Mouse (Mus musculus): Measurements from ENCODE around the gene Nxph4. TPM values are rescaled to one million over a fixed set of nuclear protein-coding genes. Genes with fewer than 3 reads are reported as not detected.

Nxph4 gene
- polyA plus RNA-seq, 1 experiment from 2014 or later = 32.1 TPM

- DNase-seq (ENCODE audit: low spot score) (peak; percentile 88), ATAC-seq (peak; percentile 45)
- peaks cover 36% of the 10 kb centered on the region for H3K27me3 ChIP-seq (replicated peaks; ENCODE audit: control insufficient read depth, insufficient read depth, low read length)
- 12% methylated on average over 8 of the region's 8 CpGs for WGBS
- H3K9ac ChIP-seq (ENCODE audit: low read length) = no peak overlapping the region
- no peaks in the 10 kb centered on the region for H3K9me3 ChIP-seq (replicated peaks; ENCODE audit: control insufficient read depth, low read length)
- 0 out of 2 replicates have a peak overlapping the region, but pooled peaks have one; percentile 33 for H3K27ac ChIP-seq (ENCODE audit: low read depth, low read length)
- H3K36me3 ChIP-seq (ENCODE audit: control insufficient read depth, insufficient read depth, low read length) = peaks cover 34% of the 10 kb centered on the region
- H3K4me1 ChIP-seq (ENCODE audit: control insufficient read depth, insufficient read depth, low read length) = peaks cover 34% of the 10 kb centered on the region
- no peak overlapping the region for H3K4me2 ChIP-seq (ENCODE audit: low read length)
- no peak overlapping the region for H3K4me3 ChIP-seq (ENCODE audit: low read depth, low read length)
Observed at GRCm38 (mm10) chr10:127536586-127537314, 2.4 kb upstream of the Nxph4 start.

GRCm38 (mm10) chr10:127534929-127535384 is 598 bp upstream of the Nxph4 start:
- H3K9me3 ChIP-seq (replicated peaks; ENCODE audit: control insufficient read depth, low read length) = no peaks in the 10 kb centered on the region
- H3K4me3 ChIP-seq (ENCODE audit: low read depth, low read length) = peak overlapping the region; percentile 42
- DNase-seq (ENCODE audit: low spot score) (no peak), ATAC-seq (no peak)
- 0% methylated on average over 27 of the region's 30 CpGs for WGBS
- H3K4me1 ChIP-seq (ENCODE audit: control insufficient read depth, insufficient read depth, low read length) = peaks cover 49% of the 10 kb centered on the region
- peak overlapping the region; percentile 70 for H3K9ac ChIP-seq (ENCODE audit: low read length)
- H3K27ac ChIP-seq (ENCODE audit: low read depth, low read length) = 0 out of 2 replicates have a peak overlapping the region, but pooled peaks have one; percentile 33
- H3K4me2 ChIP-seq (ENCODE audit: low read length) = peak overlapping the region; percentile 66
- peaks cover 17% of the 10 kb centered on the region for H3K36me3 ChIP-seq (ENCODE audit: control insufficient read depth, insufficient read depth, low read length)
- peaks cover 52% of the 10 kb centered on the region for H3K27me3 ChIP-seq (replicated peaks; ENCODE audit: control insufficient read depth, insufficient read depth, low read length)

- no peak for ATAC-seq
- Histone ChIP-seq H3K9me3 (replicated peaks; ENCODE audit: control insufficient read depth, low read length) (no peaks in the 10 kb centered on the region), H3K27me3 (replicated peaks; ENCODE audit: control insufficient read depth, insufficient read depth, low read length) (peaks cover 81% of the 10 kb centered on the region), H3K9ac (ENCODE audit: low read length) (peak overlapping the region; percentile 45; the same call in 1 of the 2 replicates), H3K36me3 (ENCODE audit: control insufficient read depth, insufficient read depth, low read length) (no peaks in the 10 kb centered on the region), H3K4me2 (ENCODE audit: low read length) (peak overlapping the region; percentile 66), H3K4me1 (ENCODE audit: control insufficient read depth, insufficient read depth, low read length) (peaks cover 60% of the 10 kb centered on the region), H3K4me3 (ENCODE audit: low read depth, low read length) (peak overlapping the region; percentile 21), H3K27ac (ENCODE audit: low read depth, low read length) (no peak overlapping the region)
- WGBS = 1% methylated on average over 4 of the region's 4 CpGs
- DNase-seq (ENCODE audit: low spot score) = no peak
Observed at GRCm38 (mm10) chr10:127531548-127531947, 2.8 kb downstream of the Nxph4 start.

DNA sequence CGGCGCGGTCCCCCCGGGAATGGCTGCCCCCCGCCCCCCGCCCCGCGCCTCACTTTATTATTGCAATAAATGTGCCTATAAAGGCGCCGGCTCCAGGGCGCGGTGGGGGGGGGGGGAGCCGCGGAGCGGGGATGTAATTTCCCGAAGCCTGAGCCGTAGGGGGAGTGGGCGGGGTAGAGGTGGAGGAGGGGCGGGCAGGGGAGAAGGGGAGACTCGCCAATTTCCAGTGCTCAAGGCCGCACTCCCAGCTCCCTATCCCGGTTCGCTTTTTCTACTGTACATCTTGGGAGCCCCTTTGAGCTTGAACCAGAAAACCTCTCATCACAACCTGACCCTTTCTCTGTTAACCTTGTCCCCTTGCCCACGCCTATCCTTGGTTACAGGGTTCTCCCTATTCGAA is 3.4 kb downstream of the Nxph4 start:
- no peaks in the 10 kb centered on the region for H3K9me3 ChIP-seq (replicated peaks; ENCODE audit: control insufficient read depth, low read length)
- peak overlapping the region; percentile 21 for H3K4me3 ChIP-seq (ENCODE audit: low read depth, low read length)
- peak overlapping the region; percentile 45 for H3K9ac ChIP-seq (ENCODE audit: low read length)
- peaks cover 60% of the 10 kb centered on the region for H3K4me1 ChIP-seq (ENCODE audit: control insufficient read depth, insufficient read depth, low read length)
- H3K27ac ChIP-seq (ENCODE audit: low read depth, low read length) = no peak overlapping the region
- WGBS = 2% methylated on average over 20 of the region's 25 CpGs
- ATAC-seq (no peak), DNase-seq (ENCODE audit: low spot score) (no peak)
- H3K27me3 ChIP-seq (replicated peaks; ENCODE audit: control insufficient read depth, insufficient read depth, low read length) = peaks cover 85% of the 10 kb centered on the region
- H3K4me2 ChIP-seq (ENCODE audit: low read length) = peak overlapping the region; percentile 66
- no peaks in the 10 kb centered on the region for H3K36me3 ChIP-seq (ENCODE audit: control insufficient read depth, insufficient read depth, low read length)

GRCm38 (mm10) chr10:127527481-127527880 is 6.9 kb downstream of the Nxph4 start:
- Histone ChIP-seq H3K27ac (ENCODE audit: low read depth, low read length) (peak overlapping the region; percentile 9; the same call in 1 of the 2 replicates), H3K9me3 (replicated peaks; ENCODE audit: control insufficient read depth, low read length) (no peaks in the 10 kb centered on the region), H3K4me2 (ENCODE audit: low read length) (peak overlapping the region; percentile 36), H3K4me3 (ENCODE audit: low read depth, low read length) (no peak overlapping the region), H3K27me3 (replicated peaks; ENCODE audit: control insufficient read depth, insufficient read depth, low read length) (peaks cover 76% of the 10 kb centered on the region), H3K36me3 (ENCODE audit: control insufficient read depth, insufficient read depth, low read length) (no peaks in the 10 kb centered on the region), H3K4me1 (ENCODE audit: control insufficient read depth, insufficient read depth, low read length) (peaks cover 52% of the 10 kb centered on the region), H3K9ac (ENCODE audit: low read length) (peak overlapping the region; percentile 43; the same call in 1 of the 2 replicates)
- 4% methylated on average over 17 of the region's 17 CpGs for WGBS
- ATAC-seq (peak; percentile 19; the same call in 1 of the 2 replicates), DNase-seq (ENCODE audit: low spot score) (peak; percentile 54)

DNA sequence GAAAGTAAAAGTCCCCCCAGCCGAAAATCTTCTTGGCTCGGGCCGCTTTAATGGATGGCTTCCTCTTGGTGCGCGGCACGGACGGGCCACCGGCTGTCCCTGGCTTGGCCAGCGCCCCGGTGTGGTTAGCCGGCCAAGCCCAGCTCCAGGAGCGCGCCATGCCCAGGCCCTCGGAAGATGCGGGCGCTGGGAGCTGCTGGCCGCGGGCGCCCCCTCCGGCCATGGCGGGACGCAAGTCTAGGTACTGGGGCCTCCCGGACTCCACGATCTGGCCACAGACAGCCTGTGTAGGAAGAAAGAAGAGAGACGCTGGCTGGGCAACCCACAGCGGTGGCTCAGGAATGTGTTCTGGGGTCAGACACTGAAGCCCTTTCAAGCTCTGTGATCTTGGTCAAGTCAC is 7.7 kb downstream of the Nxph4 start:
- Histone ChIP-seq H3K27ac (ENCODE audit: low read depth, low read length) (peak overlapping the region; percentile 9; the same call in 1 of the 2 replicates), H3K9ac (ENCODE audit: low read length) (peak overlapping the region; percentile 17; the same call in 1 of the 2 replicates), H3K36me3 (ENCODE audit: control insufficient read depth, insufficient read depth, low read length) (no peaks in the 10 kb centered on the region), H3K4me2 (ENCODE audit: low read length) (peak overlapping the region; percentile 38), H3K4me1 (ENCODE audit: control insufficient read depth, insufficient read depth, low read length) (peaks cover 51% of the 10 kb centered on the region), H3K9me3 (replicated peaks; ENCODE audit: control insufficient read depth, low read length) (no peaks in the 10 kb centered on the region), H3K27me3 (replicated peaks; ENCODE audit: control insufficient read depth, insufficient read depth, low read length) (peaks cover 69% of the 10 kb centered on the region), H3K4me3 (ENCODE audit: low read depth, low read length) (peak overlapping the region; percentile 10)
- DNase-seq (ENCODE audit: low spot score) (no peak), ATAC-seq (no peak)
- WGBS = under 1% methylated on average over 26 of the region's 26 CpGs

GRCm38 (mm10) chr10:127526048-127526447 is 8.3 kb downstream of the Nxph4 start:
- Histone ChIP-seq H3K27me3 (replicated peaks; ENCODE audit: control insufficient read depth, insufficient read depth, low read length) (peaks cover 63% of the 10 kb centered on the region), H3K36me3 (ENCODE audit: control insufficient read depth, insufficient read depth, low read length) (no peaks in the 10 kb centered on the region), H3K9me3 (replicated peaks; ENCODE audit: control insufficient read depth, low read length) (no peaks in the 10 kb centered on the region), H3K9ac (ENCODE audit: low read length) (peak overlapping the region; percentile 17; the same call in 1 of the 2 replicates), H3K27ac (ENCODE audit: low read depth, low read length) (0 out of 2 replicates have a peak overlapping the region, but pooled peaks have one; percentile 5), H3K4me2 (ENCODE audit: low read length) (peak overlapping the region; percentile 38), H3K4me3 (ENCODE audit: low read depth, low read length) (peak overlapping the region; percentile 10), H3K4me1 (ENCODE audit: control insufficient read depth, insufficient read depth, low read length) (peaks cover 52% of the 10 kb centered on the region)
- no peak for DNase-seq (ENCODE audit: low spot score)
- no peak for ATAC-seq
- 2% methylated on average over 26 of the region's 26 CpGs for WGBS

GRCm38 (mm10) chr10:127524646-127525255 is 9.6 kb downstream of the Nxph4 start:
- H3K27me3 ChIP-seq (replicated peaks; ENCODE audit: control insufficient read depth, insufficient read depth, low read length) = peaks cover 51% of the 10 kb centered on the region
- peaks cover 4% of the 10 kb centered on the region; the same call in 1 of the 2 replicates for H3K36me3 ChIP-seq (ENCODE audit: control insufficient read depth, insufficient read depth, low read length)
- no peak overlapping the region for H3K4me3 ChIP-seq (ENCODE audit: low read depth, low read length)
- ATAC-seq (peak; percentile 8; the same call in 1 of the 2 replicates), DNase-seq (ENCODE audit: low spot score) (peak; percentile 64)
- 0 out of 2 replicates have a peak overlapping the region, but pooled peaks have one; percentile 11 for H3K27ac ChIP-seq (ENCODE audit: low read depth, low read length)
- peak overlapping the region; percentile 14; the same call in 1 of the 2 replicates for H3K4me2 ChIP-seq (ENCODE audit: low read length)
- H3K9ac ChIP-seq (ENCODE audit: low read length) = peak overlapping the region; percentile 13; the same call in 1 of the 2 replicates
- peaks cover 41% of the 10 kb centered on the region for H3K4me1 ChIP-seq (ENCODE audit: control insufficient read depth, insufficient read depth, low read length)
- H3K9me3 ChIP-seq (replicated peaks; ENCODE audit: control insufficient read depth, low read length) = no peaks in the 10 kb centered on the region
- WGBS = 3% methylated on average over 23 of the region's 23 CpGs

All from forebrain, embryonic 14.5 days (tissue).